Mouse (Mus musculus) left cerebral cortex, postnatal 36 days (tissue): Measurements from ENCODE around the gene Scn3b. TPM values are rescaled to one million over a fixed set of nuclear protein-coding genes. Genes with fewer than 3 reads are reported as not detected.

Source experiments
- DNase-seq, 2 experiments: peaks; one replicate each; pipeline ENCODE4 v3.0.0; 2021 to 2022; ENCODE audit warnings: low spot score in 2 of 2, mixed read lengths in 1 of 2
- intact Hi-C: fragments of 180-260 bp; cut with DNase I; formaldehyde crosslinking; loops from one replicate; pipeline ENCODE4 v1.15.1; 2025
- total RNA-seq, 2 experiments: library from RNA; stranded (reverse); gene quantifications; 2 replicates each; pipeline ENCODE4 v1.2.3; 2021

Gene Scn3b
- 100 to 1,000 TPM; 103 to 113 TPM for total RNA-seq

GRCm38 (mm10) chr9:40269103-40269861 is at the start of gene Scn3b:
Scn3b (plus strand) TSS chr9:40269217.
- intact Hi-C loops = loop anchor here (1.0 kb wide), 2 partner anchors 22 to 28 kb away; no protein-coding TSS in a partner anchor
- DNase-seq = peak; percentile 81 to 83

- no peak for DNase-seq
- intact Hi-C loops = loop anchor here (2.0 to 5.0 kb wide), 2 partner anchors 48 to 107 kb away; no protein-coding TSS in a partner anchor
These were observed 44.7 kb upstream of the Scn3b start for GRCm38 (mm10) chr9:40224289-40224688.

DNA sequence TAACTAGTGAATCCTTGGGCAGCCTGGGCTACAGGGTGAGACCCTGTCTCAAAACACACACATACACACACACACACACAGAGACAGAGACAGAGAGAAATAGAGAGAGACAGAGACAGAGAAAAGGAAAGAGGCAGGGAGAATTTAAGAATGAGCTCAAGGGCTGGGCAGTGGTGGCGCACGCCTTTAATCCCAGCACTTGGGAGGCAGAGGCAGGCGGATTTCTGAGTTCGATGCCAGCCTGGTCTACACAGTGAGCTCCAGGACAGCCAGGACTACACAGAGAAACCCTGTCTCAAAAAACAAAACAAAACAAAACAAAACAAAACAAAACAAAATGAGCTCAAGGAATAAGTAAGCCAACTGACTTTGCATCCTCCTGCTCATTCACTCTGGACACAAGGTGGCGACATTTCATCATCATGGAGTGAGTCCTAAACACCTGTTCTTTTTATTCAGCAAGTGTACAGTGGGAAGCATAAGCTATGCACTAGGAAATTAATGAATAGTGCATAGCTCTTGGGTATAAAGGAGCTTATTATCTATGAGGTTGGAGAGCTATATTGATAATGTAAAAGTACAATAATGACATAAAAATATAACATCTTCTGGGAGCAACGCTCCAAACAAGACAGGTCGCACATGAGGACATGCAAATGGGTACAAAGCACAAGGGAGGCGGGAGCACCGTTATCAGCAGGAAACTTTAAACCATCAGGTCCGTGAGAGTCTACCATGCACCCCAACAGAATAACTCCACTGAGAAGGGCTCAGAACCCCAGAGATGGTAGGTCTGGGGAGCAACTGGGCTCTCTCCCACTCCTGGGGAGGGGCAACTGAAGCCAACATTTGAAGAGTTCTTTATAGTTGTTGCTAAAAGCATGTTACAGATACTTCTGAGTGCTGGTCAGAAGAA is 40.9 kb upstream of the Scn3b start:
- intact Hi-C loops = no loop called here
- DNase-seq = no peak

DNA sequence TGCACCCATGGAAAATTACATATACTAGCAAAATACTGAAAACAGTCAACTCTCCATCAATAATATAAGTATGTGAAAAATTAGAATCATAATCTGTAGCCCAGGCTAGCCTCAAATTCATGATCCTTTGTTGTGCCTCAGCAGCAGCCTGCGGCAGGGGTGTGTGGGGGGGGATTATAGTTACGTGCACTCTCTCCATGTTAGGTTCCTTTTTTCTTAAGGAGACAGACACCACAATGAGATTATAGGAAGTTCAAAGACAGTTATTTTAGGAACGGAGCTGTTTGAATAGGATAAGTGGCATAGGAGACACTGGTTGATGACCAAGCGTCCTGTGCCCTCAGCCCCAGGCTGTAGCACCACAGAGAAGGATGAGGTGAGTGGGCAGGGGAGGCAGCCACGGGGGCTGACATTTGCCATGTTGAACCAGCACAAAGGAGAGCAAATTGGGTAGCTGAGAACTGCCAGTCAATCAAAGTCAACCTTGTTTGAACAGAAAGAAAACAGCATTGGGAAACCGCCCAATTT is 40.1 kb upstream of the Scn3b start:
- no peak for DNase-seq
- intact Hi-C loops = no loop called here

DNA sequence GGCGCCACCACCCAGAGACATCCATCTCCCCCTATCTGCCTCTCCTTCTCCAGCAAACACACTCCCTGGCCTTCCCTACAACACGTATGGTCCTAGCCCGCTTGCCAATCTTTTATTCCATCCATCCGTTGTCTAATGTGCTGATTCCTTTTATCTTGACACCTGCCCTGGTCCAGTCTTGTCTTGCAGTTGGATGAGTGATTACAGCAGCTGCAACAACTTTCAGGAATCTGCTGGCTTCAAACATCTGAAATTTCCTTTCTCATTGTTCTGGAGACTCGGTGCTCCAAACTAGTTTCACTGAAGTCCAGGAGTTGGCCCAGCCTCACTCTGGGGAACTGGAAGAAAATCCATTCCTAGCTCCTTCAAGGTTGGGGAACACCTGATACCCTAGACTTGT is 39.5 kb upstream of the Scn3b start:
- no peak for DNase-seq
- intact Hi-C loops = no loop called here

GRCm38 (mm10) chr9:40231019-40231418 is 38.0 kb upstream of the Scn3b start:
- no peak for DNase-seq
- intact Hi-C loops = no loop called here

DNA sequence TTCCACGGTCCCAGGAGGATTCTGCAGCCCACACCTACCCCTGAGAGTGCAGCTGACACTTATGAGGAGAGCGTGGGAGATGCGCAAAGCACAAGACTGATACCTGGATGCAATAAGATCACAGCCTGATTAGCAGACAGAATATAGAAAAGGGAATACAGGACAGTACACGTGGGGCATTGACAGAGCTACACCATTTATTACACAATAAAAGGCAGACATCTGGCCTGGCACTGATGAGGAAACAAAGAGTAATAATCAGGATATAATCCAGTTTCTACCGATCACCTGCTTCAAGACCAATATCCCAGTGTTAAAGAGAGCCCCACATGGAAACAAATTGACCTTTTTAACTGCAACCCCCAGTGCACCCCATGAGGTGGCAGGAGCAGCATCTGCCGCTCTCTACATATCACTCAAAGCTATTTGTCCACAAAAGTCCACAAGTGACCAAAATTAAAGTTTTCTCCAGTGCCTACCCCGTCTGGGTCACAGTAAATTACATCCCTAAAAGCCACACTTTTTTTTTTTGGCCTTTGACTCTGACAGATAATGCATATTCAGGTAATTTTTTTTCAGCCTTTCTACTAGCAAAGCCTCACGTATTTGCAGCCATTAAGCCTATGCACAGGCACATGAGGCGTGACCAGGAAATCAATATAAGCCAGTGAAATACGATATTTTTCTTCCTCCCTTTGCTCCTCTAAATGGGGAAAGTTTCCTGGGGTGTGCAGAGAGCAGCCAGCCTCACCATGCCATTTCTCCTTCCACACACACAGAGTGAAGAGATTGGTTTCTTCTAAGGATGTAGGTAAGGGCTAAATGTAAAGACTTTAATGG is 34.6 kb upstream of the Scn3b start:
- intact Hi-C loops = no loop called here
- DNase-seq = no peak

DNA sequence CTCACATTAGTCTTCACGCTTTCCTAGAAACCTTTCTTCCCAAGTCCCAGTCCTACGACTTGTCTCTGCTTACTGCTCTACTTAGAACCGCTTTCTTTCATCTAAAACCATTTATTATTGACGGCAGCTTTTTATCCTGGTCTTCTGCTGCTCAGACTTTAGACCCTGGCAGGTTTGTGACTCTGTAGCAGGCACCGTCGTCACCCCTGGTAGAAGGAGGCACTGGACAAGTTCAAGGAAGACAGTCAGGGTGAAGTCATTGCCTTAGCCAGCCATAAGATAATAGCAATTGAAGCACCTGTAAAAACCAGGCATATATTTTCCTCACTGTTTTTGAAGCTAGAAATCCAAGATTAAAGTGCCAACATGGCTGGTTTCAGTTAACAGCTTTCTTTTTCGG is 33.8 kb upstream of the Scn3b start:
- intact Hi-C loops = no loop called here
- no peak for DNase-seq

GRCm38 (mm10) chr9:40239749-40240148 is 29.3 kb upstream of the Scn3b start:
- no peak for DNase-seq
- intact Hi-C loops = loop anchor here (10.0 kb wide), 1 partner anchor 155 kb away; no protein-coding TSS in a partner anchor

DNA sequence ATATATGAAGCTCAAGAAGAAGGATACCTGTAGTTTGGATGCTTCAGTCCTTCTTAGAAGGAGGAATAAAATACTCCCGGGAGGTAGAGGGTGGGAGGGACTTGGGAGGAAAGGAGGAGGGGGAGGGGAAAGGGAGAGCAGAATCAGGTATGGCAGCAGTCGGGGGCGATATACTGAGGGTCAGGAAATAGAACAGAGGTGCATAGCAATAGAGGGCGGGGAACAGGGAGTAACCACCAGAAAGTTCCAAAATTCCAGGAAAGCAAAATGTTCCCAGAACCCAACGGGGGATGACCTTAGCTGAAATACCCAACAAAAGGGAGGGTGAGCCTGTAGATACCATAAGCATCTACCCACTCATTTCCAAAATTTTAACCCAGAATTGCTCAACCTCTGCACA is 28.7 kb upstream of the Scn3b start:
- DNase-seq = no peak
- intact Hi-C loops = loop anchor here (10.0 kb wide), 1 partner anchor 154 kb away; no protein-coding TSS in a partner anchor

GRCm38 (mm10) chr9:40241223-40241801 is 27.7 kb upstream of the Scn3b start:
- intact Hi-C loops = loop anchor here (1.0 to 10.0 kb wide), 2 partner anchors 28 to 153 kb away; partner anchors contain the start of gene Scn3b

GRCm38 (mm10) chr9:40241951-40242888 is 26.8 kb upstream of the Scn3b start:
- intact Hi-C loops = loop anchor here (1.0 to 10.0 kb wide), 2 partner anchors 27 to 153 kb away; partner anchors contain the start of gene Scn3b
- peak; percentile 36 to 46 for DNase-seq

More at GRCm38 (mm10) chr9:40241223-40241801, 27.7 kb upstream of the Scn3b start:
- DNase-seq = peak; percentile 68 to 78

- no peak for DNase-seq
- intact Hi-C loops = loop anchor here (10.0 kb wide), 1 partner anchor 149 kb away; no protein-coding TSS in a partner anchor
These were observed 23.6 kb upstream of the Scn3b start for GRCm38 (mm10) chr9:40245466-40245865.

GRCm38 (mm10) chr9:40245974-40246665 is 22.9 kb upstream of the Scn3b start:
- intact Hi-C loops = loop anchor here (10.0 kb wide), 1 partner anchor 149 kb away; no protein-coding TSS in a partner anchor
- DNase-seq = no peak

- intact Hi-C loops = loop anchor here (1.0 to 10.0 kb wide), 2 partner anchors 23 to 148 kb away; partner anchors contain the start of gene Scn3b
- DNase-seq = no peak
These were observed 22.3 kb upstream of the Scn3b start for GRCm38 (mm10) chr9:40246702-40247101.

DNA sequence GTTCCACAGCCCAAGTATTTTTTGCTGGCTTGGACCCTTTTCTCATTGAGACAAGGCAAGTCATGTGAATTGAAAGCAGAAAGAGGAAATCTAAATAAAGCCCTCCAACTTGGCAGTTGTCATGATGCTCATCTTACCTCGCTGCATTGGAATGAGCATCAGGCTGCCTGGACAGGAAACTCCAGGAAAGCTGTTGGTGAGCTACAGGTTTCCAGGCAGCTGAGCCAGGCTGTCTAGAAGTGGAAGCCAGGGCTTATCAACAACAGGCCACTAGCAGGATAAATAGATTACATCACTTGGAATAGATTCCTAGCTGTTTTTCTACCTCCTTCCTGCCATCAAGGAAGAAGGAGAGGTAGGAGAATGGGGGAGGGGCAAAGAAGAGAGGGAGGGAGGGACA is 19.9 kb upstream of the Scn3b start:
- no peak for DNase-seq
- intact Hi-C loops = loop anchor here (10.0 kb wide), 1 partner anchor 146 kb away; no protein-coding TSS in a partner anchor

GRCm38 (mm10) chr9:40252459-40252858 is 16.6 kb upstream of the Scn3b start:
- intact Hi-C loops = no loop called here
- DNase-seq = no peak
